Mouse (Mus musculus): ENCODE measurements around the gene Ankrd39. TPM values are rescaled to one million over a fixed set of nuclear protein-coding genes. Genes with fewer than 3 reads are reported as not detected.

Gene Ankrd39
- polyA plus RNA-seq, 1 experiment, result 6.4 TPM

- Histone ChIP-seq H3K4me3 (ENCODE audit: low read depth, low read length) (no peak overlapping the region), H3K36me3 (ENCODE audit: control insufficient read depth, insufficient read depth, low read length, poor library complexity, severe bottlenecking) (no peaks in the 10 kb centered on the region), H3K9me3 (replicated peaks; ENCODE audit: control insufficient read depth, insufficient read depth, low read length, poor library complexity, severe bottlenecking) (no peaks in the 10 kb centered on the region), H3K4me1 (ENCODE audit: control insufficient read depth, insufficient read depth, low read length) (peaks cover 2% of the 10 kb centered on the region), H3K27me3 (ENCODE audit: control insufficient read depth, insufficient read depth, low read length, poor library complexity, severe bottlenecking) (no peaks in the 10 kb centered on the region), H3K27ac (ENCODE audit: insufficient read depth, low read length) (no peak overlapping the region), H3K9ac (ENCODE audit: low read depth, poor library complexity, severe bottlenecking) (no peak overlapping the region)
- TF ChIP-seq POLR2A (IDR thresholded peaks at IDR 0.05; ENCODE audit: insufficient read depth, low read length), result no peak
- TF ChIP-seq EP300 (IDR thresholded peaks at IDR 0.05; ENCODE audit: insufficient read depth, low read depth, low read length), result no peak
- TF ChIP-seq CTCF (IDR thresholded peaks at IDR 0.05; ENCODE audit: low read depth, low read length), result peak; percentile 11
These were observed 4.7 kb upstream of the Ankrd39 start for GRCm38 (mm10) chr1:36551904-36552303.

GRCm38 (mm10) chr1:36550075-36550863 is 3.0 kb upstream of the Ankrd39 start:
- Histone ChIP-seq H3K9ac (ENCODE audit: low read depth, poor library complexity, severe bottlenecking) (no peak overlapping the region), H3K9me3 (replicated peaks; ENCODE audit: control insufficient read depth, insufficient read depth, low read length, poor library complexity, severe bottlenecking) (no peaks in the 10 kb centered on the region), H3K4me1 (ENCODE audit: control insufficient read depth, insufficient read depth, low read length) (peaks cover 2% of the 10 kb centered on the region), H3K4me3 (ENCODE audit: low read depth, low read length) (no peak overlapping the region), H3K36me3 (ENCODE audit: control insufficient read depth, insufficient read depth, low read length, poor library complexity, severe bottlenecking) (no peaks in the 10 kb centered on the region), H3K27me3 (ENCODE audit: control insufficient read depth, insufficient read depth, low read length, poor library complexity, severe bottlenecking) (no peaks in the 10 kb centered on the region), H3K27ac (ENCODE audit: insufficient read depth, low read length) (no peak overlapping the region)
- TF ChIP-seq POLR2A (IDR thresholded peaks at IDR 0.05; ENCODE audit: insufficient read depth, low read length) (no peak), CTCF (IDR thresholded peaks at IDR 0.05; ENCODE audit: low read depth, low read length) (no peak), EP300 (IDR thresholded peaks at IDR 0.05; ENCODE audit: insufficient read depth, low read depth, low read length) (no peak)

GRCm38 (mm10) chr1:36549491-36549890 is 2.2 kb upstream of the Ankrd39 start:
- no peaks in the 10 kb centered on the region for H3K36me3 ChIP-seq (ENCODE audit: control insufficient read depth, insufficient read depth, low read length, poor library complexity, severe bottlenecking)
- no peak overlapping the region for H3K9ac ChIP-seq (ENCODE audit: low read depth, poor library complexity, severe bottlenecking)
- no peaks in the 10 kb centered on the region for H3K9me3 ChIP-seq (replicated peaks; ENCODE audit: control insufficient read depth, insufficient read depth, low read length, poor library complexity, severe bottlenecking)
- no peak overlapping the region for H3K4me3 ChIP-seq (ENCODE audit: low read depth, low read length)
- TF ChIP-seq CTCF (IDR thresholded peaks at IDR 0.05; ENCODE audit: low read depth, low read length) (no peak), EP300 (IDR thresholded peaks at IDR 0.05; ENCODE audit: insufficient read depth, low read depth, low read length) (no peak), POLR2A (IDR thresholded peaks at IDR 0.05; ENCODE audit: insufficient read depth, low read length) (no peak)
- no peaks in the 10 kb centered on the region for H3K27me3 ChIP-seq (ENCODE audit: control insufficient read depth, insufficient read depth, low read length, poor library complexity, severe bottlenecking)
- H3K4me1 ChIP-seq (ENCODE audit: control insufficient read depth, insufficient read depth, low read length), result no peaks in the 10 kb centered on the region
- no peak overlapping the region for H3K27ac ChIP-seq (ENCODE audit: insufficient read depth, low read length)

- H3K27ac ChIP-seq (ENCODE audit: insufficient read depth, low read length), result no peak overlapping the region
- H3K9ac ChIP-seq (ENCODE audit: low read depth, poor library complexity, severe bottlenecking), result no peak overlapping the region
- H3K4me1 ChIP-seq (ENCODE audit: control insufficient read depth, insufficient read depth, low read length), result no peaks in the 10 kb centered on the region
- H3K36me3 ChIP-seq (ENCODE audit: control insufficient read depth, insufficient read depth, low read length, poor library complexity, severe bottlenecking), result no peaks in the 10 kb centered on the region
- no peaks in the 10 kb centered on the region for H3K27me3 ChIP-seq (ENCODE audit: control insufficient read depth, insufficient read depth, low read length, poor library complexity, severe bottlenecking)
- no peaks in the 10 kb centered on the region for H3K9me3 ChIP-seq (replicated peaks; ENCODE audit: control insufficient read depth, insufficient read depth, low read length, poor library complexity, severe bottlenecking)
- TF ChIP-seq CTCF (IDR thresholded peaks at IDR 0.05; ENCODE audit: low read depth, low read length) (no peak), EP300 (IDR thresholded peaks at IDR 0.05; ENCODE audit: insufficient read depth, low read depth, low read length) (no peak), POLR2A (IDR thresholded peaks at IDR 0.05; ENCODE audit: insufficient read depth, low read length) (no peak)
- no peak overlapping the region for H3K4me3 ChIP-seq (ENCODE audit: low read depth, low read length)
These were observed 1.5 kb upstream of the Ankrd39 start for GRCm38 (mm10) chr1:36548771-36549170.

- Histone ChIP-seq H3K27ac (ENCODE audit: insufficient read depth, low read length) (no peak overlapping the region), H3K36me3 (ENCODE audit: control insufficient read depth, insufficient read depth, low read length, poor library complexity, severe bottlenecking) (no peaks in the 10 kb centered on the region), H3K9me3 (replicated peaks; ENCODE audit: control insufficient read depth, insufficient read depth, low read length, poor library complexity, severe bottlenecking) (no peaks in the 10 kb centered on the region), H3K27me3 (ENCODE audit: control insufficient read depth, insufficient read depth, low read length, poor library complexity, severe bottlenecking) (no peaks in the 10 kb centered on the region), H3K4me1 (ENCODE audit: control insufficient read depth, insufficient read depth, low read length) (no peaks in the 10 kb centered on the region), H3K4me3 (ENCODE audit: low read depth, low read length) (no peak overlapping the region), H3K9ac (ENCODE audit: low read depth, poor library complexity, severe bottlenecking) (no peak overlapping the region)
- TF ChIP-seq POLR2A (IDR thresholded peaks at IDR 0.05; ENCODE audit: insufficient read depth, low read length) (no peak), CTCF (IDR thresholded peaks at IDR 0.05; ENCODE audit: low read depth, low read length) (no peak), EP300 (IDR thresholded peaks at IDR 0.05; ENCODE audit: insufficient read depth, low read depth, low read length) (no peak)
These were observed 845 bp upstream of the Ankrd39 start for GRCm38 (mm10) chr1:36547981-36548598.

Measured in ES-Bruce4 (cell line).